Comparison of ENCODE assay signal across 8 mouse cellular contexts in genomic region chr9:44882981-44883569, GRCm38 (mm10). TPM values are rescaled to one million over a fixed set of nuclear protein-coding genes. Genes with fewer than 3 reads are reported as not detected.
DNase-seq lines count a peak whose midpoint lies in the region; ATAC-seq and TF ChIP-seq lines count a peak whose summit lies in the region.

No protein-coding gene starts in this region.

- WGBS in lung, embryonic 16.5 days: under 1% methylated on average over 21 of the region's 21 CpGs
- 1% methylated on average over 21 of the region's 21 CpGs for WGBS in forebrain, postnatal 0 days
- under 1% methylated on average over 21 of the region's 21 CpGs for WGBS in midbrain, embryonic 12.5 days

- DNase-seq in lung, postnatal 25 days (ENCODE audit: low spot score): no peak
- peak; percentile 56 for DNase-seq in brain, embryonic 18.5 days (ENCODE audit: low read depth, low spot score)
- peak; percentile 84 for DNase-seq in forebrain, postnatal 0 days
- DNase-seq in layer of hippocampus, postnatal 14 days (ENCODE audit: low spot score in 2 of 2): peak; percentile 65 to 82
- peak; percentile 80 for DNase-seq in telencephalon, adult 2 months (ENCODE audit: low read depth, low spot score)
- DNase-seq in kidney, adult 9 months: no peak

- no peaks in the 10 kb centered on the region for H3K36me3 ChIP-seq in lung, embryonic 16.5 days (ENCODE audit: control insufficient read depth, insufficient read depth, low read length)
- H3K36me3 ChIP-seq in forebrain, postnatal 0 days (ENCODE audit: insufficient read depth): no peaks in the 10 kb centered on the region
- no peaks in the 10 kb centered on the region for H3K36me3 ChIP-seq in midbrain, embryonic 12.5 days

- TF ChIP-seq CTCF in forebrain, postnatal 0 days (IDR thresholded peaks at IDR 0.05; ENCODE audit: low read depth): peak; percentile 15; the same call in 1 of the 2 replicates

- H3K27me3 ChIP-seq in lung, embryonic 16.5 days (ENCODE audit: control insufficient read depth, insufficient read depth, low read depth, low read length): no peaks in the 10 kb centered on the region
- H3K27me3 ChIP-seq in forebrain, postnatal 0 days (ENCODE audit: insufficient read depth, low read length): no peaks in the 10 kb centered on the region
- H3K27me3 ChIP-seq in midbrain, embryonic 12.5 days: no peaks in the 10 kb centered on the region

- peak overlapping the region; percentile 98 for H3K4me2 ChIP-seq in lung, embryonic 16.5 days (ENCODE audit: low read depth, low read length)
- H3K4me2 ChIP-seq in forebrain, postnatal 0 days (ENCODE audit: low read depth): peak overlapping the region; percentile 95
- H3K4me2 ChIP-seq in midbrain, embryonic 12.5 days (replicated peaks): peak overlapping the region; percentile 88

- no peak overlapping the region for H3K27ac ChIP-seq in lung, embryonic 16.5 days (ENCODE audit: low read length)
- peak overlapping the region; percentile 99 for H3K27ac ChIP-seq in forebrain, postnatal 0 days (ENCODE audit: low read depth, low read length)
- peak overlapping the region; percentile 100 for H3K27ac ChIP-seq in midbrain, embryonic 12.5 days (replicated peaks)

- no peak for ATAC-seq in lung, embryonic 16.5 days (ENCODE audit: low read depth)
- ATAC-seq in forebrain, postnatal 0 days: peak; percentile 57
- ATAC-seq in midbrain, embryonic 12.5 days (ENCODE audit: low FRiP score, low read depth): no peak

- no peaks in the 10 kb centered on the region for H3K9me3 ChIP-seq in lung, embryonic 16.5 days (ENCODE audit: control insufficient read depth, low read length)
- H3K9me3 ChIP-seq in forebrain, postnatal 0 days (ENCODE audit: low read length): no peaks in the 10 kb centered on the region
- no peaks in the 10 kb centered on the region for H3K9me3 ChIP-seq in midbrain, embryonic 12.5 days

- no peak overlapping the region for H3K9ac ChIP-seq in lung, embryonic 16.5 days (ENCODE audit: low read length)
- peak overlapping the region; percentile 95 for H3K9ac ChIP-seq in forebrain, postnatal 0 days
- H3K9ac ChIP-seq in midbrain, embryonic 12.5 days (replicated peaks): peak overlapping the region; percentile 98

- peaks cover 24% of the 10 kb centered on the region for H3K4me1 ChIP-seq in lung, embryonic 16.5 days (replicated peaks; ENCODE audit: control insufficient read depth, insufficient read depth, low read length)
- peaks cover 4% of the 10 kb centered on the region; the same call in 1 of the 2 replicates for H3K4me1 ChIP-seq in forebrain, postnatal 0 days (ENCODE audit: insufficient read depth)
- peaks cover 21% of the 10 kb centered on the region for H3K4me1 ChIP-seq in midbrain, embryonic 12.5 days

- peak overlapping the region; percentile 97 for H3K4me3 ChIP-seq in lung, embryonic 16.5 days (ENCODE audit: low read length)
- peak overlapping the region; percentile 100 for H3K4me3 ChIP-seq in forebrain, postnatal 0 days (ENCODE audit: low read depth, low read length)
- peak overlapping the region; percentile 94 for H3K4me3 ChIP-seq in midbrain, embryonic 12.5 days

RNA-seq across cellular contexts. Expression of gene Kmt2a, which starts 2.0 kb away (rescaled TPM):
- 8.1 and 11.7 TPM in 2 replicates for polyA plus RNA-seq in lung, embryonic 16.5 days (2015; fragmentation: Nextera tagmentation; extraction: Ambion mirVana)
- total RNA-seq in forebrain, postnatal 0 days (2014; rRNA removed): 14.5 and 18.5 TPM in 2 replicates
- 6.7 and 13.7 TPM in 2 replicates for polyA plus RNA-seq in forebrain, postnatal 0 days (2015; fragmentation: Nextera tagmentation; extraction: Ambion mirVana)
- total RNA-seq in layer of hippocampus, postnatal 14 days (2021): 10 to 100 TPM; 47.5 to 50.0 TPM
- 32.3 and 32.8 TPM in 2 replicates for polyA plus RNA-seq in midbrain, embryonic 12.5 days (2016; fragmentation: Nextera tagmentation; extraction: Ambion mirVana)

RNA-seq across cellular contexts. Expression of gene Atp5l, which starts 37.5 kb away (rescaled TPM):
- 641 and 656 TPM in 2 replicates for polyA plus RNA-seq in lung, embryonic 16.5 days (2015; fragmentation: Nextera tagmentation; extraction: Ambion mirVana)
- total RNA-seq in forebrain, postnatal 0 days (2014; rRNA removed): 216 and 362 TPM in 2 replicates
- polyA plus RNA-seq in forebrain, postnatal 0 days (2015; fragmentation: Nextera tagmentation; extraction: Ambion mirVana): 859 and 1,152 TPM in 2 replicates
- 100 to 1,000 TPM; 394 to 409 TPM for total RNA-seq in layer of hippocampus, postnatal 14 days (2021)
- polyA plus RNA-seq in midbrain, embryonic 12.5 days (2016; fragmentation: Nextera tagmentation; extraction: Ambion mirVana): 524 and 532 TPM in 2 replicates

Comparison
In these comparisons a context has a peak if more than half of its experiments do, and no peak if none do; other contexts are left out.
1. DNase-seq: peak in brain, embryonic 18.5 days (single experiment), forebrain, postnatal 0 days (single experiment), layer of hippocampus, postnatal 14 days (2 of 2) and telencephalon, adult 2 months (single experiment); none in lung, postnatal 25 days (single experiment) and kidney, adult 9 months (single experiment).
2. Peak in every context shown above with its lines, with median percentiles within 50 percentile points of each other: H3K4me2 ChIP-seq and H3K4me3 ChIP-seq.